Mouse (Mus musculus): ENCODE measurements around the gene Fbxw15.
"Not testable (repeated sequence)": the region's sequence is repeated elsewhere in the genome, so short reads cannot be mapped to it uniquely, and the experiment has no call there.

Fbxw15 gene

GRCm38 (mm10) chr9:109568162-109568561, at the start of gene Fbxw15:
Gene Fbxw15, minus strand, starts transcription at chr9:109568262.
- not testable (repeated sequence) for DNase-seq (ENCODE audit: low spot score in 2 of 2)

- DNase-seq (ENCODE audit: low spot score in 2 of 2), result peak; percentile 18 to 45
Measured at GRCm38 (mm10) chr9:109606837-109607236, 38.8 kb upstream of the Fbxw15 start.

GRCm38 (mm10) chr9:109602128-109602527, 34.1 kb upstream of the Fbxw15 start:
- not testable (repeated sequence) for DNase-seq (ENCODE audit: low spot score in 2 of 2)

- no peak for DNase-seq (ENCODE audit: low spot score in 2 of 2)
Measured at GRCm38 (mm10) chr9:109597226-109597625, 29.2 kb upstream of the Fbxw15 start.

GRCm38 (mm10) chr9:109594866-109595265, 26.8 kb upstream of the Fbxw15 start:
- DNase-seq (ENCODE audit: low spot score in 2 of 2), result no peak

GRCm38 (mm10) chr9:109565546-109565945, 2.5 kb downstream of the Fbxw15 start:
- no peak for DNase-seq (ENCODE audit: low spot score in 2 of 2)

GRCm38 (mm10) chr9:109562106-109562505, 6.0 kb downstream of the Fbxw15 start:
- DNase-seq (ENCODE audit: low spot score in 2 of 2), result not testable (repeated sequence)

GRCm38 (mm10) chr9:109552483-109552882, 15.6 kb downstream of the Fbxw15 start:
- no peak for DNase-seq (ENCODE audit: low spot score in 2 of 2)

GRCm38 (mm10) chr9:109549666-109550065, 18.4 kb downstream of the Fbxw15 start:
- not testable (repeated sequence) for DNase-seq (ENCODE audit: low spot score in 2 of 2)

- no peak for DNase-seq (ENCODE audit: low spot score in 2 of 2)
Measured at GRCm38 (mm10) chr9:109523385-109524064, 44.5 kb downstream of the Fbxw15 start.

Data from right cerebral cortex, postnatal 10 days (tissue).